Mouse (Mus musculus): ENCODE data around the gene Vcp. TPM values are rescaled to one million over a fixed set of nuclear protein-coding genes. Genes with fewer than 3 reads are reported as not detected.
"Not testable (repeated sequence)": the region's sequence is repeated elsewhere in the genome, so short reads cannot be mapped to it uniquely, and the experiment has no call there.

Gene Vcp
- 68.4 and 76.1 TPM in 2 replicates for polyA plus RNA-seq (2012; rRNA removed)

GRCm38 (mm10) chr4:43000141-43000986 is at the start of gene Vcp:
Vcp (minus strand) TSS chr4:43000507.
- not testable (repeated sequence) for H3K4me1 ChIP-seq (ENCODE audit: control insufficient read depth, insufficient read depth, insufficient read length); H3K36me3 ChIP-seq (ENCODE audit: control insufficient read depth, insufficient read depth, low read length); H3K27me3 ChIP-seq (ENCODE audit: control insufficient read depth, insufficient read depth, low read length)
- WGBS: 2% methylated on average over 53 of the region's 56 CpGs
- H3K27ac ChIP-seq (ENCODE audit: insufficient read depth, low read length): peak within 1 kb of the TSS; percentile 96
- peak; percentile 95 to 98 for DNase-seq (ENCODE audit: low read depth in 1 of 2, low spot score in 2 of 2)
- H3K4me3 ChIP-seq (ENCODE audit: extremely low read depth, insufficient read depth, insufficient read length): peak within 1 kb of the TSS; percentile 99

- H3K4me3 ChIP-seq (ENCODE audit: extremely low read depth, insufficient read depth, insufficient read length): no peak overlapping the region
- TF ChIP-seq POLR2A (IDR thresholded peaks at IDR 0.05; ENCODE audit: low read depth, low read length) (no peak), CTCF (IDR thresholded peaks at IDR 0.05; ENCODE audit: extremely low read depth, insufficient read depth, insufficient read length, insufficient replicate concordance) (peak; percentile 45; the same call in 1 of the 2 replicates)
- 7% methylated on average over 5 of the region's 5 CpGs for WGBS
- H3K27me3 ChIP-seq (ENCODE audit: control insufficient read depth, insufficient read depth, low read length): no peaks in the 10 kb centered on the region
- H3K36me3 ChIP-seq (ENCODE audit: control insufficient read depth, insufficient read depth, low read length): no peaks in the 10 kb centered on the region
- no peak overlapping the region for H3K27ac ChIP-seq (ENCODE audit: insufficient read depth, low read length)
- peak; percentile 66 to 79 for DNase-seq (ENCODE audit: low read depth in 1 of 2, low spot score in 2 of 2)
- peaks cover 20% of the 10 kb centered on the region for H3K4me1 ChIP-seq (ENCODE audit: control insufficient read depth, insufficient read depth, insufficient read length)
These were observed 46.9 kb upstream of the Vcp start for GRCm38 (mm10) chr4:43047231-43047630.

- WGBS: 57% methylated on average over 5 of the region's 5 CpGs
- Histone ChIP-seq H3K4me1 (ENCODE audit: control insufficient read depth, insufficient read depth, insufficient read length) (peaks cover 20% of the 10 kb centered on the region), H3K36me3 (ENCODE audit: control insufficient read depth, insufficient read depth, low read length) (no peaks in the 10 kb centered on the region), H3K27me3 (ENCODE audit: control insufficient read depth, insufficient read depth, low read length) (no peaks in the 10 kb centered on the region), H3K27ac (ENCODE audit: insufficient read depth, low read length) (no peak overlapping the region), H3K4me3 (ENCODE audit: extremely low read depth, insufficient read depth, insufficient read length) (no peak overlapping the region)
- no peak for DNase-seq (ENCODE audit: low read depth in 1 of 2, low spot score in 2 of 2)
- no peak for TF ChIP-seq CTCF (IDR thresholded peaks at IDR 0.05; ENCODE audit: extremely low read depth, insufficient read depth, insufficient read length, insufficient replicate concordance)
- no peak for TF ChIP-seq POLR2A (IDR thresholded peaks at IDR 0.05; ENCODE audit: low read depth, low read length)
These were observed 46.3 kb upstream of the Vcp start for GRCm38 (mm10) chr4:43046607-43047006.

- DNase-seq (ENCODE audit: low read depth in 1 of 2, low spot score in 2 of 2): peak; percentile 80 to 92
- TF ChIP-seq POLR2A (IDR thresholded peaks at IDR 0.05; ENCODE audit: low read depth, low read length): no peak
- TF ChIP-seq CTCF (IDR thresholded peaks at IDR 0.05; ENCODE audit: extremely low read depth, insufficient read depth, insufficient read length, insufficient replicate concordance): no peak
- Histone ChIP-seq H3K4me3 (ENCODE audit: extremely low read depth, insufficient read depth, insufficient read length) (peak within 1 kb of the TSS; percentile 73), H3K4me1 (ENCODE audit: control insufficient read depth, insufficient read depth, insufficient read length) (peaks cover 24% of the 10 kb centered on the region), H3K27me3 (ENCODE audit: control insufficient read depth, insufficient read depth, low read length) (no peaks in the 10 kb centered on the region), H3K36me3 (ENCODE audit: control insufficient read depth, insufficient read depth, low read length) (no peaks in the 10 kb centered on the region), H3K27ac (ENCODE audit: insufficient read depth, low read length) (peak within 1 kb of the TSS; percentile 80)
- WGBS: 1% methylated on average over 33 of the region's 33 CpGs
These were observed 45.5 kb upstream of the Vcp start, which contains the start of gene Fam214b for GRCm38 (mm10) chr4:43045659-43046302. Fam214b (minus strand) TSS chr4:43046220.

GRCm38 (mm10) chr4:43045285-43045658 is 45.0 kb upstream of the Vcp start:
- Histone ChIP-seq H3K27ac (ENCODE audit: insufficient read depth, low read length) (peak overlapping the region; percentile 80), H3K36me3 (ENCODE audit: control insufficient read depth, insufficient read depth, low read length) (no peaks in the 10 kb centered on the region)

GRCm38 (mm10) chr4:43044673-43045072 is 44.4 kb upstream of the Vcp start:
- Histone ChIP-seq H3K4me3 (ENCODE audit: extremely low read depth, insufficient read depth, insufficient read length) (no peak overlapping the region), H3K27me3 (ENCODE audit: control insufficient read depth, insufficient read depth, low read length) (no peaks in the 10 kb centered on the region), H3K4me1 (ENCODE audit: control insufficient read depth, insufficient read depth, insufficient read length) (peaks cover 25% of the 10 kb centered on the region), H3K27ac (ENCODE audit: insufficient read depth, low read length) (peak overlapping the region; percentile 80), H3K36me3 (ENCODE audit: control insufficient read depth, insufficient read depth, low read length) (no peaks in the 10 kb centered on the region)
- TF ChIP-seq POLR2A (IDR thresholded peaks at IDR 0.05; ENCODE audit: low read depth, low read length): no peak
- TF ChIP-seq CTCF (IDR thresholded peaks at IDR 0.05; ENCODE audit: extremely low read depth, insufficient read depth, insufficient read length, insufficient replicate concordance): no peak
- 6% methylated on average over 4 of the region's 4 CpGs for WGBS
- peak in 1 of 2 experiments; percentile 49 for DNase-seq (ENCODE audit: low read depth in 1 of 2, low spot score in 2 of 2)

More at GRCm38 (mm10) chr4:43045285-43045658, 45.0 kb upstream of the Vcp start:
- Histone ChIP-seq H3K4me1 (ENCODE audit: control insufficient read depth, insufficient read depth, insufficient read length) (peaks cover 25% of the 10 kb centered on the region), H3K4me3 (ENCODE audit: extremely low read depth, insufficient read depth, insufficient read length) (peak overlapping the region; percentile 73), H3K27me3 (ENCODE audit: control insufficient read depth, insufficient read depth, low read length) (no peaks in the 10 kb centered on the region)
- WGBS: 11% methylated on average over 13 of the region's 13 CpGs
- TF ChIP-seq POLR2A (IDR thresholded peaks at IDR 0.05; ENCODE audit: low read depth, low read length) (no peak), CTCF (IDR thresholded peaks at IDR 0.05; ENCODE audit: extremely low read depth, insufficient read depth, insufficient read length, insufficient replicate concordance) (no peak)
- peak in 1 of 2 experiments; percentile 33 for DNase-seq (ENCODE audit: low read depth in 1 of 2, low spot score in 2 of 2)

Data from spleen, adult 2 months (tissue).